Mouse (Mus musculus): ENCODE measurements around the gene Zc3h12d. TPM values are rescaled to one million over a fixed set of nuclear protein-coding genes. Genes with fewer than 3 reads are reported as not detected.

Gene Zc3h12d
- polyA plus RNA-seq, 2 experiments = 0.19 to 0.38 TPM

DNA sequence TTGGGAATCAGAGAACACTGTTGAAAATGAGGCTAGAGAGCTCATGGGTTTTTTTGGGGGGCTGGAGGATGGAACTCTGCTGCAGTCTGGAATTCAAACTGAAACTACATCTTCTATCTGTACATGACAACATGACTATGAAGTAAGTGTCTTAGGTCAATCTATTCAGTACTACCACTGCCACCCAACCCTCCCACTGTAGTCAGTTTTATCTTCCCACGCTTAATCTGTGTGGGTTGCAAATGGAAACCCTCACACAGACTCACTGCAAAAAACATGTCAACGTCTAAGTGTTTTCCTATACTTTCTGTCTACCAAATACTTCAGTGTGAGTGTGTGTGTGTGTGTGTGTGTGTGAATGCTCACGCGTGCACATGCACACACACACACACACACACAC, 10.9 kb downstream of the Zc3h12d start:
- Histone ChIP-seq H3K27ac (replicated peaks; ENCODE audit: low read depth, low read length) (no peak overlapping the region), H3K4me1 (ENCODE audit: control insufficient read depth, insufficient read depth, low read length) (peaks cover 12% of the 10 kb centered on the region; the same call in 1 of the 2 replicates), H3K9me3 (ENCODE audit: control insufficient read depth, low read length) (no peaks in the 10 kb centered on the region), H3K4me2 (replicated peaks; ENCODE audit: low read depth, low read length, severe bottlenecking) (no peak overlapping the region), H3K4me3 (replicated peaks; ENCODE audit: low read length) (no peak overlapping the region), H3K27me3 (ENCODE audit: control insufficient read depth, insufficient read depth, low read length) (no peaks in the 10 kb centered on the region), H3K9ac (ENCODE audit: low read depth, low read length, severe bottlenecking) (no peak overlapping the region), H3K36me3 (ENCODE audit: control insufficient read depth, insufficient read depth, low read length) (no peaks in the 10 kb centered on the region)
- TF ChIP-seq POLR2A (IDR thresholded peaks at IDR 0.05; ENCODE audit: borderline replicate concordance, extremely low read depth, insufficient read depth, insufficient read length) = no peak
- DNase-seq (ENCODE audit: low spot score) = no peak
- 93% methylated on average over 4 of the region's 4 CpGs for WGBS
- ATAC-seq (ENCODE audit: low FRiP score, low read depth) = no peak

DNA sequence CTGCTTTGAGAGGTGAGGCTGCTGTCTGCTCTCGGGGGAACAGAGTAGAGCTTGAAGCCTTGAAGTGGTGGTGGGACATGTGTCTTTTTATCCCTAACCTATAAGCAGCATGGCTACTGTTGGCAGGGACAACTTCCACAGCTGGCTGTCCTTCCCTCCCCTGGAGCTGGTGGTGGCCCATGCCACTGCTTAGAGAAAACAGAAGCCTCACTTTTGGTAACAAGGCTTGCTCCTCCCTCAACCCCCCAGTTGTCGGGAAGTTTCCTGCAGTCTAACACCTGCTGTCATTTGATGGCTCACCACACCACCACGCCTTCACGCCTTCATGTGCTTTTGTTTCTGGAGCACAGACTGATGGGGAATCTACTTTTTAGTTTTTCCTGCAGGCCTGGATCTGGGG, 11.9 kb downstream of the Zc3h12d start:
- H3K27me3 ChIP-seq (ENCODE audit: control insufficient read depth, insufficient read depth, low read length) = no peaks in the 10 kb centered on the region
- no peak for TF ChIP-seq POLR2A (IDR thresholded peaks at IDR 0.05; ENCODE audit: borderline replicate concordance, extremely low read depth, insufficient read depth, insufficient read length)
- DNase-seq (ENCODE audit: low spot score) = no peak
- WGBS = 50% methylated on average over 4 of the region's 4 CpGs
- peaks cover 9% of the 10 kb centered on the region; the same call in 1 of the 2 replicates for H3K4me1 ChIP-seq (ENCODE audit: control insufficient read depth, insufficient read depth, low read length)
- no peaks in the 10 kb centered on the region for H3K9me3 ChIP-seq (ENCODE audit: control insufficient read depth, low read length)
- no peak for ATAC-seq (ENCODE audit: low FRiP score, low read depth)
- H3K4me2 ChIP-seq (replicated peaks; ENCODE audit: low read depth, low read length, severe bottlenecking) = no peak overlapping the region
- no peak overlapping the region for H3K9ac ChIP-seq (ENCODE audit: low read depth, low read length, severe bottlenecking)
- no peak overlapping the region for H3K4me3 ChIP-seq (replicated peaks; ENCODE audit: low read length)
- H3K36me3 ChIP-seq (ENCODE audit: control insufficient read depth, insufficient read depth, low read length) = no peaks in the 10 kb centered on the region
- H3K27ac ChIP-seq (replicated peaks; ENCODE audit: low read depth, low read length) = no peak overlapping the region

DNA sequence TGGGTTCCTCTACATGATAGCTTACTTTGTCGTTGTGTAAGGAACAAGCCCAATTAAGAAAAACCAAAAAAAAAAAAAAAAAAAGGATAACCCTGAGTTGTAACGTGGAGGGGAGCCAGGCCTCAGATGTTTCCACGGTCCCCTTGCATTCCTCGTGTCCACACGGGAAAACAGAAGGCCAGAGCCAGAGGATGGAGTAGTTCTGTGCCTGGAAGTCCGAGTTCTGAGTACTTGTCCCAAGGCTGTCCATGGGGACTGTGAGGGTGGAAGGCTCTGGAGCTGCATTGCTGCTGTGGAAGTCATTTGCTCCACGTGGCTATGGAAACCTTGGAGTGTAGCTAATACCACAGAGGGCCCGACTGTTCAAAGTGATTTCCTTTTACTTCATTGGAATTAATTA, 12.9 kb downstream of the Zc3h12d start:
- no peak for ATAC-seq (ENCODE audit: low FRiP score, low read depth)
- TF ChIP-seq POLR2A (IDR thresholded peaks at IDR 0.05; ENCODE audit: borderline replicate concordance, extremely low read depth, insufficient read depth, insufficient read length) = no peak
- 60% methylated on average over 8 of the region's 8 CpGs for WGBS
- Histone ChIP-seq H3K4me2 (replicated peaks; ENCODE audit: low read depth, low read length, severe bottlenecking) (no peak overlapping the region), H3K9me3 (ENCODE audit: control insufficient read depth, low read length) (no peaks in the 10 kb centered on the region), H3K36me3 (ENCODE audit: control insufficient read depth, insufficient read depth, low read length) (no peaks in the 10 kb centered on the region), H3K4me1 (ENCODE audit: control insufficient read depth, insufficient read depth, low read length) (peaks cover 9% of the 10 kb centered on the region; the same call in 1 of the 2 replicates), H3K9ac (ENCODE audit: low read depth, low read length, severe bottlenecking) (no peak overlapping the region), H3K4me3 (replicated peaks; ENCODE audit: low read length) (no peak overlapping the region), H3K27me3 (ENCODE audit: control insufficient read depth, insufficient read depth, low read length) (no peaks in the 10 kb centered on the region), H3K27ac (replicated peaks; ENCODE audit: low read depth, low read length) (no peak overlapping the region)
- DNase-seq (ENCODE audit: low spot score) = no peak

DNA sequence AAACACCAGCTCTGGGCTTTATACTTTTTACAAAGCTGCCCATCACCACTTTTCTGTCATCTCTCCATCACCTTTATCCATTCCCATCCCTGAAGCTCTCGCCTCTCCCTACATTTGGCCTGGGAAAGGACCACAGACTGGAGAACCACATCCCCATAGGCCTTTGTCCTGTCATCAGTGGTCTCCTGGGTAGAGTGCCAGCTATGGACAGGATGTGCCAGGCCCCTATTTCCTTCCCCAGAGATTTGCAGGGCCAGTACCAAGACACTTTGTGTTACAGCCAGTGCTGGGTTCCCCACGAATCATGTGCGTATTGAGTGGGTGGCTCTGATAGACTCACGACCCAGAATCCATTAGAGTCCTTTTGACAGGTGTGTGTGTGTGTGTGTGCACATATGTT, 13.7 kb downstream of the Zc3h12d start:
- DNase-seq (ENCODE audit: low spot score) = no peak
- Histone ChIP-seq H3K4me2 (replicated peaks; ENCODE audit: low read depth, low read length, severe bottlenecking) (no peak overlapping the region), H3K9me3 (ENCODE audit: control insufficient read depth, low read length) (no peaks in the 10 kb centered on the region), H3K9ac (ENCODE audit: low read depth, low read length, severe bottlenecking) (no peak overlapping the region), H3K27ac (replicated peaks; ENCODE audit: low read depth, low read length) (no peak overlapping the region), H3K4me3 (replicated peaks; ENCODE audit: low read length) (no peak overlapping the region), H3K36me3 (ENCODE audit: control insufficient read depth, insufficient read depth, low read length) (no peaks in the 10 kb centered on the region), H3K4me1 (ENCODE audit: control insufficient read depth, insufficient read depth, low read length) (peaks cover 9% of the 10 kb centered on the region; the same call in 1 of the 2 replicates), H3K27me3 (ENCODE audit: control insufficient read depth, insufficient read depth, low read length) (no peaks in the 10 kb centered on the region)
- no peak for ATAC-seq (ENCODE audit: low FRiP score, low read depth)
- WGBS = 95% methylated on average over 4 of the region's 4 CpGs
- TF ChIP-seq POLR2A (IDR thresholded peaks at IDR 0.05; ENCODE audit: borderline replicate concordance, extremely low read depth, insufficient read depth, insufficient read length) = no peak

DNA sequence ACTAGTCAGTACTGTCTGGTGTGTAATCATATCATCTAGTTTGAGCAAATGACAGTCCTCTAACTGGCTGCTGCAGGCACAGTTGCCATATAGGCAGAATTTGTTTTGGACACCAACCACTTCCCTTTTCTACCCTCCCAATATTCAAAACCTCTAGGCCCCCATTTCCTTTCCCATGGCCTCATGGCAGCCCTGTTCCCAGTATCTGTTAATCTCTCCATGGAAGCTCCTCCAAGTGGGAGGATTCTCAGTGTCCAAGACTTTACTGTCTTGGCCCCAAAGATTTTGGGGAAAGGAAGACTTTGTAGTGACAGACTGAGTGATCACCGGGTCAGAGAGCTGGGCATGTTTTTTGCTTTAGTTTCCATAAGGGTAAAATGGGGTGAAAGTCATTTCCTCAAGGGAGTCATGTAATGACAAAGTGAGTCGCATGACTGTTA, 14.9 kb downstream of the Zc3h12d start:
- no peak overlapping the region for H3K9ac ChIP-seq (ENCODE audit: low read depth, low read length, severe bottlenecking)
- H3K36me3 ChIP-seq (ENCODE audit: control insufficient read depth, insufficient read depth, low read length) = no peaks in the 10 kb centered on the region
- ATAC-seq (ENCODE audit: low FRiP score, low read depth) (no peak), DNase-seq (ENCODE audit: low spot score) (no peak)
- TF ChIP-seq POLR2A (IDR thresholded peaks at IDR 0.05; ENCODE audit: borderline replicate concordance, extremely low read depth, insufficient read depth, insufficient read length) = no peak
- no peak overlapping the region for H3K27ac ChIP-seq (replicated peaks; ENCODE audit: low read depth, low read length)
- H3K4me2 ChIP-seq (replicated peaks; ENCODE audit: low read depth, low read length, severe bottlenecking) = no peak overlapping the region
- no peaks in the 10 kb centered on the region for H3K27me3 ChIP-seq (ENCODE audit: control insufficient read depth, insufficient read depth, low read length)
- H3K9me3 ChIP-seq (ENCODE audit: control insufficient read depth, low read length) = no peaks in the 10 kb centered on the region
- no peak overlapping the region for H3K4me3 ChIP-seq (replicated peaks; ENCODE audit: low read length)
- WGBS = 74% methylated on average over 2 of the region's 2 CpGs
- no peaks in the 10 kb centered on the region for H3K4me1 ChIP-seq (ENCODE audit: control insufficient read depth, insufficient read depth, low read length)

DNA sequence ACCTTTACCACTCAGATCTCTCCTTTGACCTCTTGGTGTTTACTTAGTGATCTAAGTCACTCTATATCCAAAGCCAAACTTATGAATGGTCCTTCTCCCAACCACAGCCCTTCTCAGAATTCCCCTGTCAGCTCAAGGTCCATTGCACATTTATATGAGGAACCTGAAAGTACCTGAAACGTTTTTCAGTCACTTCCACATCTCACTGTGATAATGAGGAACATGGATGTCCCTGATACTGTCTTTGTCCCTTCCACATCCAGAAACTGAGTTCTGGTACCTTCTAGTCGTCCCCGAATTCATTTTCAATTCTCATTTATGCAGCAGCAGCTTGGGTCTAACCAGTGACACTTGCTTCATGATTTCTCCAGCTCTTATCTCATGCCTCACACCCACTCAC, 19.6 kb downstream of the Zc3h12d start:
- Histone ChIP-seq H3K27ac (replicated peaks; ENCODE audit: low read depth, low read length) (no peak overlapping the region), H3K4me2 (replicated peaks; ENCODE audit: low read depth, low read length, severe bottlenecking) (no peak overlapping the region), H3K9ac (ENCODE audit: low read depth, low read length, severe bottlenecking) (no peak overlapping the region), H3K27me3 (ENCODE audit: control insufficient read depth, insufficient read depth, low read length) (no peaks in the 10 kb centered on the region), H3K4me1 (ENCODE audit: control insufficient read depth, insufficient read depth, low read length) (no peaks in the 10 kb centered on the region), H3K9me3 (ENCODE audit: control insufficient read depth, low read length) (no peaks in the 10 kb centered on the region), H3K36me3 (ENCODE audit: control insufficient read depth, insufficient read depth, low read length) (no peaks in the 10 kb centered on the region), H3K4me3 (replicated peaks; ENCODE audit: low read length) (no peak overlapping the region)
- no peak for DNase-seq (ENCODE audit: low spot score)
- TF ChIP-seq POLR2A (IDR thresholded peaks at IDR 0.05; ENCODE audit: borderline replicate concordance, extremely low read depth, insufficient read depth, insufficient read length) = no peak
- ATAC-seq (ENCODE audit: low FRiP score, low read depth) = no peak
- 69% methylated on average over 3 of the region's 3 CpGs for WGBS

Data from limb, embryonic 14.5 days (tissue).